Mouse (Mus musculus): ENCODE data around the gene Gm49601.

The Gm49601 gene

GRCm38 (mm10) chr16:18582426-18583148 is 43.6 kb downstream of the Gm49601 start:
- no peak for DNase-seq (ENCODE audit: low read depth)

- DNase-seq (ENCODE audit: low read depth), result no peak
Observed at GRCm38 (mm10) chr16:18581623-18582205, 44.5 kb downstream of the Gm49601 start.

- DNase-seq (ENCODE audit: low read depth), result no peak
Observed at GRCm38 (mm10) chr16:18581050-18581622, 45.1 kb downstream of the Gm49601 start.

GRCm38 (mm10) chr16:18580389-18580788 is 45.8 kb downstream of the Gm49601 start:
- DNase-seq (ENCODE audit: low read depth), result no peak

- DNase-seq (ENCODE audit: low read depth), result no peak
Observed at GRCm38 (mm10) chr16:18577599-18578160, 48.5 kb downstream of the Gm49601 start.

GRCm38 (mm10) chr16:18577071-18577470 is 49.2 kb downstream of the Gm49601 start:
- no peak for DNase-seq (ENCODE audit: low read depth)

- DNase-seq (ENCODE audit: low read depth), result no peak
Observed at GRCm38 (mm10) chr16:18574196-18574595, 52.0 kb downstream of the Gm49601 start.
